Mouse (Mus musculus) adrenal gland, postnatal 4 days (tissue): Measurements from ENCODE around the gene Gstp3. TPM values are rescaled to one million over a fixed set of nuclear protein-coding genes. Genes with fewer than 3 reads are reported as not detected.
"Not testable (repeated sequence)": the region's sequence is repeated elsewhere in the genome, so short reads cannot be mapped to it uniquely, and the experiment has no call there.

ENCODE experiments used
- DNase-seq, 2 experiments: peaks; one replicate each; pipeline ENCODE4 v3.0.0; 2021 to 2022; ENCODE audit warnings: low spot score in 2 of 2, mixed read lengths in 2 of 2
- total RNA-seq, 2 experiments: library from RNA; stranded (reverse); gene quantifications; 2 replicates each; pipeline ENCODE4 v1.2.3; 2021

Gene Gstp3
- total RNA-seq, 2 experiments from 2014 or later: 1.9 to 37.5 TPM

DNA sequence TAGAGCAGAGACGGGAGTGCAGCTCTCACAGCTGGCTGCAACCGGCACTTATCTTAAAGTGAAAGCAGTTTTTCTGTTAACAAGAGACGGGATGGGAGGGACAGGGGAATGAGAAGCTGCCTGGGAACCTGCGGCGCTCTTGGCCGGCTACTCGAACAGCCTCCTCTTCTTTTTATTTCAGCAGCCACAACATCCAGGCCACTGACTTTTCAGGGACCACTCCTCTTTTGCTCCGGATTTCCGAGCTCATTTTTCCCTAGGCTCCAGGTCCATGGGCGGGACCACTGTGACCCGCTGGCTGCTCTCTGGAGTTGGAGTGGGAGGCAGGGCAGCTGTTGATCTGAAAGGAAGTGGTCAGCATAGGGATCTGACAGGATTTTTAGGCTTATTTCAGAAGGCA is 5.1 kb upstream of the Gstp3 start:
- DNase-seq: not testable (repeated sequence)

DNA sequence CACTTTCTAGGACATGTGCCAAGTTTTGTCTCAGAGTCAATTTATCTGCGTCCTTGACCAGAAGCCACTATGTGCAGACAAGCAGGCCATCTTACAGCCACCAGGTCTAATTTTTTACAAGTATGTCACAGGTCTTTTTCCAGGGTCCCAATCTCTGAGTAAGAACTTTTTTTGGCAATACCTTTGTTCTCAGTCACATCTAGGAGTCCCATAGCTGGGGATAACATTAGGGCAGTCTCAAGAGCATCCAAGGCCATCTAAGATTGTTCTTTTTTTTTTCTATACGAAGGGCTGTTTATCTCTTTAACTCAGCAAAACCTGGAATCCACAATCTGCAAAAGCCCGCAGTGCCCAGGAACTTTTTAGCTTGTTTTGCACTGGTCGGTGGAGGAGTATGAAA is 4.0 kb upstream of the Gstp3 start:
- not testable (repeated sequence) for DNase-seq

DNA sequence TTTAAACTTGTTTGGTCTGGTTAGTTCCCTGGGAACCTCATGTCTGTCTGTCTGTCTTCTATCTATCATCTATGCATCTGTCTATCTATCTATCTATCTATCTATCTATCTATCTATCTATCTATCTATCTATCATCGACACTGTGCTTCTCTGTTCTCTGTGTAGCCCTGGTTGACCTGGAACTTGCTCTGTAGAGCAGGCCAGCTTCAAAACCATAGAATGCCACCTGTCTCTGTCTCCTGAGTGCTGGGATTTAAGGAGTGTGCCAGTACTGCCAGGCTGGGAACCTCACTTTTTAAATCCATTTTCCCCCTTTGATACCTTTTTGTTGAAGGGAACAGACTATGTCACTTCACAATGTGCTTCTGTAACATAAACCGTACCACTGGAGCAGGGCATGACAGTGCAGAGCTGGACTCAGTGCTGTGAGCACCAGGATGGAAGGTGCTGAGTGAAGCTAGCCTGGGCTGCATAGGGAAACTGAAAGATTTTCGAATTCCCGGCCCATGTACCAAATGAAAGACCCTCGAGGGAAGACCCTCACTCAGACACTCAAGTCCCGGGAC is 1.6 kb upstream of the Gstp3 start:
- DNase-seq: no peak

DNA sequence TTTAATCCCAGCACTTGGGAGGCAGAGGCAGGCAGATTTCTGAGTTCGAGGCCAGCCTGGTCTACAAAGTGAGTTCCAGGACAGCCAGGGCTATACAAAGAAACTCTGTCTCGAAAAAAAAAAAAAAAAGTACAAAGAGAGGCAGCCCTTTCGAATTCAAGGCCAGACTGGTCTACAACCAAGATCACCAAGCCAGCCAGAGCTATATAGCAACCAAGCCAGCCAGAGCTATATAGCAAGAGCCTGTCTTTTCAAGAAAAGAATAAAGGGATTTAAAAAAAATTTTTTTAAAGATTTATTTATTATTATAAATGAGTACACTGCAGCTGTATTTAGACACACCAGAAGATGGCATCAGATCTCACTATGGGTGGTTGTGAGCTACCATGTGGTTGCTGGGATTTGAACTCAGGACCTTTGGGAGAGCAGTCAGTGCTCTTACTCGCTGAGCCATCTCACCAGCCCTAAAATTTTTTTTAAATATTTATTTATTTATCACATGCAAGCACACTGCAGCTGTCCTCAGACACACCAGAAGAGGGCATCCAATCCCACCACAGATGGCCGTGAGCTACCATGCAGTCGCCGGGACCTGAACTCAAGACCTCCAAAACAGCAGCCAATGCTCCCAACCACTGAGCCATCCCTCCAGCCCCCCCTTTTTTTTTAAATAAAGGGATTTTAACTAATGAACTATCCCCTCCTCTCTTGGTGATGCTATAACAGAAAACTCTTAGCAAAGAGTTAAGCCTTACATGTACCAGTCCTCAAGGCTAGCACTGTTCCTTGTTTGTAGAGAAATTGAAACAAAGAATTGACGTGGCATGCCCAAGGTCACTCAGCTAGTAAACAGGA is 902 bp upstream of the Gstp3 start:
- not testable (repeated sequence) for DNase-seq

DNA sequence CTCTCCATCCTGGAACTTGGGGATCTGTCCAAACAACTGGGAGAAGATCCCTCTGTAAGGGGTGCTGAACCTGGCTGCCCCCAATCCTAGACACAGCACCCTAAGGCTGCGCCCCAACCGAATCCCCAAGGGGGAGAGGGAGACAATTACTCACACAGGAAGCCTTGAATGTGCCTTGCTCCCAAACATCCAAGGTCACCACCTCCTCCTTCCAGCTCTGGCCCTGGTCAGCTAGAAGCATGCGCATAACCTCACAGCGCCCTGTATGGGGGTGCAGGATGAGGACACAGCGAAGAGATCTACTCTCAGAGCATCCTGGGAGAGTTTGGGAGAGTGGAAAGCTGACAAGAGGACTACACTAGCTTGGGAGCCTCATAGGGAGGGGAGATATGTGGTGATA is 788 bp downstream of the Gstp3 start:
- no peak for DNase-seq

DNA sequence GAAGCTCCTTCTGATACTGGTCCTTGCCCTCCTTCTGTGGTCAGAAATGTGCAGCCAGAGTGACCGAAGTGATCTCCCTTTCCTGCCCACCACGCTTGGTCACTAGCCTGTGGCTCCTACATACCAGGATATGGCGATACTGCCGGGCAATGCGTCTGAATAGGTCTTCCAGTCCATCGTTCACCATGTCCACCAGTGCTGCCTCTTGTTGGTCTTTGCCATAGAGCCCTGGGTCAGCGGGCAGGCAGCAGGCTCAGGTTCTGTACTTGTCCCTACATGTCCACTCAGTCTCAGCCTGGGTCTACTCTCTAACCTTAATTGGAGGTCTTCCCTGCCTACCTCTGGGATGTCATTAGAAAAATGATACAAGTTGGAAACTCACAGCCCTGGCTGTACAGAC is 1.4 kb downstream of the Gstp3 start:
- no peak for DNase-seq

DNA sequence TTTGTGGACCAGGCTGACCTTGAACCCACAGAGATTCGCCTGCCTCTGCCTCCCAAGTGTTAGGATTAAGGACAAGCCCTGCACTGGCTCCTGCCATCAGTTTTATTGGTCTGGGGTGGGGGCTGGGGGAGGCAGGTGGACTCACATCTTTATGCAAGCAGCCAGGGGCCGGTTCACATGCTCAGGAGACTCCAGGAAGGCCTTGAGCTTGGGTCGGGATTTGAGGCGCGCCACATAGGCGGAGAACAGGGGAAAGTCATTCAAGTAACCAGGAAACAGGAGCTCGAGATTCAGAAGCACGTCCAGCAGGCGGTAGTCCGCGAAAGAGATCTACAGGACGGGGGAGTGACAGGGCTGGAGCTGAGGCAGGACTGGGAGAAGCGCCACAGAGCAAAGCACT is 2.0 kb downstream of the Gstp3 start:
- no peak for DNase-seq

DNA sequence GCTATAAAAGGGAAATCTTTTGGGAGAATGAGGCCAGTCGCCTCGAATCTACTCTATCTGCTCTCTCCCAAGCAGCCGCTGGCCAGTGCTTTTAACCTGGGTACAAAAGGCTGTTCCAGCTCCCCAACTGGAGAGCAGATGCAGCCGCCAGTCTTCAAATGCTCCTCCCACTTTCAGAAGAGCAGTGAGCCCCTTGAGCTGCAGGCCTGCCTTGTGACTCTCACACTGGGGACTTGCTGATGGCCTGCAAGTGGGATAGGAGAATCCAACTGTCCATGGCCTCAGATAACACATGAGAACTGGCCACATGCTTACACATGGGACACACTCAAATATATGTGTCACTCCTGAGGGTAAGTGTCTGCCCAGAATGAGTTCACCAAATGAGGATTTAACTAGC is 2.6 kb downstream of the Gstp3 start:
- no peak for DNase-seq

DNA sequence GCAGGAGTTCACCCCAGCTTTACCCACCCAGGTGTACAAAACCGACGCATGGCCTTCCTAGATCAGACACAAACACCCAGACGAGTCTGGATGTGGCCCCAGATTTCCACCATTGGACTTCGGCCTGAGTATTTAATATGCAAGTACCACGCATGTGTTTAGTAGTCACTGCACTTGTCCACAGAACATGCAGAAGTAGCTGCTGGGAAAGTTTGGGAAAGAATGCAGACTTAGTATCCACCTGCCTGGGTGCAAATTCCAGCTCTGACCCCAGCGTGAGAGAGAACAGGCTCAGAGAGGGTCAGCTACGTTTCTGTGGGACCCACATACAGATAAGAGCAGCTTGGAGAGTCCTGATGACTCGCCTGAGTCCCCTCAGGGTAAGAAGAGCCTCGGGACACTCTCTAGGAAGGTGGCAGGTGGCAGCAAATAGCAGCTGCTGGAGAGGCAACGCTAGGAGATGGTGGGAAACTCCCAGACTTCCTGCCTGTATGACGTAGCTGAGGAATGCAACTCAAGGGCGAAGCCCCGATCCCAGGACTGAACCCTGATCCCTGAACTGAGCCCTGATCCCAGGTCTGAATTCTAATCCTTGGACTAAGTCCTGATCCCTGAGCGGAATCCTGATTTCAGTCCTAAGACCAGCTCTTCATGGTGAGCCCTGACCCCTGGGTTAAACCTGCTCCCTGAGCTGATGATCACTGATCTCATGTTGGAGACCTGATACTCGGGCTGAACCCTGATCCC is 3.2 kb downstream of the Gstp3 start:
- no peak for DNase-seq

DNA sequence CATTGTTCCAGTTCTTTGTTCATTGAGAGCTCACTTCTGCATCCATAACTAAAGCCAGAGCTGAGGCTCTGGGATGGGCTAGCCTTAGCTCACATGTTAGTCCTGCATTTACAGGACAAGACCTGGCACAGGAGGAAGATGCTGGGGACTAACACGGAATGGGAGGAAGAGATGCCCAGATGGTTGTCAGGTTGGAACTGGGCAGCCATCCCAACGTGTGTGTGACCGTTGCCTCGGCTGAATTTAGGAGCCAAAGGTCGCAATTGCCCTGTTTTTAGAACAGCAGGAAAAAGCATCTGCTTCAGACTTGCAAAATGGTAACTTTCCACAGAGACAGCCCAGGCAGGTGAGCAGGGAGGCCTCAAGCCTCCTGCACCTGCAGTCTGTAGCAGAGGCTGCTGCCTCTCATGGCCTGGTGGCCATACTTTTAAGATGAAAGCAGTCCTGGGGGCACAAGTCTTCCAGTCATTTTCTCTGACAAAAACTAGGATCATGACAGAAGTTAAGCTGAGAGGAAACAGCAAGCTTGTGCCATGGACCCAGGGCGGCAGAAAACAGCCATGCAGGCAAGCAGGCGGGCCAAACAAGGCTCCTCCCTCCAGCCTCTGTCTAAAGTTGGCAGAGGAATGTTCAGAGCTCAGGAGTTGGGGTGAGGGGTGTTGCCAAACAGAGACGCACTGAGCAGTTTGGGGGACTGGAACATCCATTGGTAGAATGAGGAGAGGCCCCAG is 4.0 kb downstream of the Gstp3 start:
- DNase-seq: no peak

DNA sequence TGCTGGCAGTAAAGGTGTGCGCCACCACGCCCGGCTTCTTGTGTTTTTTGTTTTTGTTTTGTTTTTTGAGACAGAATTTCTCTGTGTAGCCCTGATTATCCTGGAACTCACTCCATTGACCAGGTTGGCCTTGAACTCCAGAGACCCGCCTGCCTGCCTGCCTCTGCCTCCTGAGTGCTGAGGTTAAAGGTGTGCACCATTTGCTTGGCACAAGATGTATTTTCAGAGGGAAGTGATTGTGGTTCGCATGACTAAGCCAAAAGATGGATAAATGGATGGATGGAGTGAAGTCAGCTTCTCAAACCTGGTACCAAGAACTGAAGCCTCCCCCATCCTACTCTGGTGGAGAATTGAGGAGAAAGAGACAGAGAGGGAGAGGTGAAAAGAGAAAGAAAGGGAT is 4.8 kb downstream of the Gstp3 start:
- DNase-seq: no peak

DNA sequence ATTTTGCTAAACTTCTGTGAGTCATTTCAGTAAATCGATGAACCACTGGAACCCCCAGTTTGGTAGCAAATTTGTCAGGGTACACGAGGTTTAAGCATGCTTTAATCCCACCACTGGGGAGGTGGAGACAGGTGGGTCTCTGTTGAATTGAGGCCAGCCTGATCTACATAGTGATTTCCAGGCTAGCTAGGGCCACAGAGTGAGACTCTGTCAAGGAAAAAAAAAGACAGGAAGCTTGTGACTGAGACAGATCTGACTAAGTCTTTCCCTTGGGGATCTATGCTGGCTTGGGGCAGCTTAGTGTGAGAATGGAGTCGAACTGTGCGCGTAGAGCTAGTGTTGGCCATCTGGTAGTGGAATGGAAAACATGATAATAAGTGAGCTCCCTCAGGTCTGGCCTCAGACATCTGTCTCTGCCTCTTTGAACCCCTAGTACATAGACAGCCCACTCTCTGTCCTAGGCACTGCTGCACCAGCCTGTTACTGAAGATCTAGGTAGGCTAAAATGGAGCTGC is 6.8 kb downstream of the Gstp3 start:
- DNase-seq: no peak

DNA sequence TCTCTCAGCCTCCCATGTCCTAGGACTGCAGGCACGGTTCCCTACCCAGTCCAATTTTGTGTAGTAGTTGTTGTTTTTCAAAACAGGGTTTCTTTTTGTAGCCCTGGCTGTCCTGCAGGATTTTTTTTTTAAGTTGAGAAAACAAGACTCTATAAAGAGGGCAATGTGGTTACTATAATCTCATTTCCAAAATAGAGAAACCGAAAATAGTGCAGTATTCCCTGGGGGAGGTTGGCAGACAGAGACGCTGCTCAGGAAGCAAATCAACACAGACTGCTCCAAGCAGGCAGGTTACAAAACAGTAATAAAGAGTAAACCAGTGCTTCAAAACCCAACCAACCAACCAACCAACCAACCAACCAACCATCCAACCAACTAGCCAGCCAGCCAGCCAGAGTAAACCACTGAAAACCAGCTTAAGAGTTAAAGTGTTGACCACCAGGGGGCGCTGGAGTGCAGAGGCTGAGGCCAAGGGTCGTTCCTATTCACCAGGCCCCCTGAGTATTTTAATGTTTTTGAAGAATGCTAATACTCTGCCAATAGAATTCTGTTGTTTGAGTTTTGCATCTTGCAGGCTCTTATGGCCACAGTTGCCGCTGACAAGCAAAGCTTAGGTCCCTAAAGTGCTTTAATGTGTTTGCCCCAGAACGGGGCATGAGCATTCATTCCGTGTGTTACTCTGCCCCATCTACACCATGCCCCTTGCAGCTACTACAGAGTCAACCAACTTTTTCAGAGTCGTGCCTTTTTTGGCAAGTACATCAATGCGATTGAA is 7.4 kb downstream of the Gstp3 start:
- DNase-seq: peak; percentile 43 to 44

DNA sequence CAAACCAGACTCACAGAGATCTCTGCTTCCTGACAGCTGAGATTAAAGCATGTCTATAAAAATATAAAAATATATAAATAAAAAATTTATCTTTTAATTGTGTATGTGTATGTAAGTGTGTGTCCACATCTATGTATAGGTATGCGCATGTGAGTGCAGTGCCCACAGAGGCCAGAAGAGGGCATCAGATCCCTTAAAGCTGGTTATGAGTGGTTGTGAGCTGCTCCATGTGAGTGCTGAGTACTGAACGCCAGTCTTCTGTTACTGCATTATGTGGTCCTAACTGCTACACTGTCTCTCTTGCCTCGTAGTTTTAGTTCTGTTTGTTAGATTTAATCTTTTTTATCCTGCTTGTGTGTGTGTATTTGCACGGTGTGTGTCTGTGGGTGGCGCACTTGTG is 8.4 kb downstream of the Gstp3 start:
- no peak for DNase-seq

DNA sequence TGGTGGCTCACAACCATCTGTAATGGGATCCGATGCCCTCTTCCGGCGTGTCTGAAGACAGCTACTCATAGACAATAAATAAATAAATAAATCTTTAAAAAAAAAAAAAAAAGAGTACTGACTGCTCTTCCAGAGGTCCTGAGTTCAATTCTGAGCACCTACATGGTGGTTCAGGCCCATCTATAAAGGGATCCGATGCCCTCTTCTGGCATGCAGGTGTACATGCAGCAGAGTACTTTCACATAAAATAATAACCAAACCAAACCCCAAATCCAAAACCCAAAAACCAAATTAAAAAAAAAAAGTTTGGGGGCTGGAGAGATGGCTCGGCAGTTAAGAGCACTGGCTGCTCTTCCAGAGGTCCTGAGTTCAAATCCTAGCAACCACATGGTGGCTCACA is 10.3 kb downstream of the Gstp3 start:
- DNase-seq: not testable (repeated sequence)

DNA sequence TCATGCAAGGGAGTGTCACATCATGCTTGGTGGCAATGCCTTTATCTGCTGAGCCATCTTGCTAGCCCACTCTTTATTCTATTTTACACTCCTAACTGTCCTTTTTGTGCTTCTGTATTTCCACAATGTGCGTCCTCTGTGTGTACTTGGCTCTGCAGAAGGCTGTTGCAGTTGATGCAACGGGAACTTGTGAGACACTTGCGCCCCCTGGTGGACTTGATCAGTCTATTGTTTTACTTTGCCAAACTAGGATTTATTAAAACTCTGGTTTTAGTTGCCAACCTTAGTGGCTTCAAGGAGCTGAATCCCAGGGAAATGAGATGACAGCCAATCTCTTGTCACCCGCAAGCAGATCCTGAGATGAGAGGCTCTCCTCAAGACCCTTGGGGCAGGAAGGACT is 11.5 kb downstream of the Gstp3 start:
- DNase-seq: peak; percentile 50 to 75

DNA sequence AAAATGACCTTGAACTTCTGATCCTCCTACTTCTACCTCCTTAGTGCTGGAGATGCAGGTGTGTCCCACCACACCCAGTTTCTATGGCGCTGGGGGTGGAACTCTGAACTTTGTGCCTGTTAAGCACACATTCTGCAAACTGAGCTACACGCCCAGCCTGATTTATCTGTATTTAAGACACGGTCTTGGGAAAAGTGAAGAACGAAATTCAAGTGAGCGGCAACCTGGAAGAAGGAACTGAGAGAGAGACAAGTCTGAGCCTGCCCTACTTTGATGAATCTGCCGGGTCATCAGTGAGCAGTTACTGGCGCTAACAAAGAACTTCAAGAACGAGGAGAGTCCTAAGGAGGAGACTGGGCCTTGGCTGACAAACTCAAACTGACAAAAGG is 12.5 kb downstream of the Gstp3 start:
- DNase-seq: no peak

DNA sequence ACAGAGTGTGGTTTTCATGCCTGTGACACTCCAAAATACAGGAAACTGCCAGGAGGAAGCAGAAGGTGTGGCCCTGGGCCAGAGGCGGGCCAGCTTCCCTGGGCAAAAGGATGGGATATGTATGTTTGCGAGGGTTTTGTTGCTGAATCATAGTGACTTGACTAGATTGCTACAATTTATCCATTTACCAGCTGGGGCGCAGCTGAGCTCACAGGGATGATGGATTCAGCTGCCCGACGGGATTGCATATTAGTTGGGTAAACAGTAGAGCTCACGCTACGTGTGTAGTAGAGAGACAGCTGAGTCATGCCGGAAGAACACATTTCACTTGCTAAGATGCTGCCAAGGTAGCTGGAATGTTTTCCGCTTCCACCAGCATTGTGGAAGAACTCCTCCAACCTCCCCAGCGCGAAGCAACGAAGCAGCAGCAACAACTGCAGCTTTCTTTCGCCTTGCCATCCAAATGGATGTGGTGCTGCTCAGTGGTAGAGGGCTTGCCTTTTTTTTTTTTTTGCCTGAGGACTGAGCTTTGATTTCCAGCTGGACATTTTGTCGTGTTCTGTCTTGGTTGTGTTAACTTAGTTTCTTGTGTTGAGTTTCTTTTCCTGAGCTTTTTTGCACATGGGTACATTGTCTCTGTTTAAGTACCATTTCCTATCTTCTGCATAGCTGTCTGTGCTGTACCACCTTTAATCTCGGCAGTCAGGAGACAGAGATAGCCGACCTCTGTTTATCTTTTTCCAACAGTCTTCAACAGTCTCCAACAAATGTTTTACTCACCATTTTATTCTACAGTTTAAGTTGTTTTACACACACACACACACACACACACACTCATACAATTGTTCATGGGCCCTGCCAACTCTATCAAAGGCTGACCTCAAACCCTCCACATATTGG is 13.2 kb downstream of the Gstp3 start, which contains the start of gene Gstp2:
Gene Gstp2 (minus strand): TSS at position 58 of the 900 bp plus-strand sequence.
- DNase-seq: peak in 1 of 2 experiments; percentile 56

DNA sequence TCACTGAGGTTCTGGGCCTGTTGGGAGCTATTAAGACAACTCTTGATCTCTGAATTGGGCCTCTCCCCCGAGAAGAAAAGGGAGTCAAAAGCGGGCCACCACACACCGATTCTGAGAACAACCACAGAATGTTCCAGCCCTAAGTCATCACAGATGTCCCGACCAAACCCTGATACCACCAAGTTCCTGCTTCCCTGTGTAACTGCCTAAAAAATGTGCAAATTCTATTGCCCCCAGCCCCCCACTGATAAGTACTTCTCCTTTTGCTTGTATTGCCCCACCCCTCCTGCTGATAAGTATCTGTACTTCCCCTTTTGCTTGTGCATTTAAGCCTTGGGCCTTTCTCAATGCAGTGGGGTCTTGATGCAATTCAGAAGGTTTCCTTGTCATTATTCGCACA is 15.3 kb downstream of the Gstp3 start:
- DNase-seq: not testable (repeated sequence)
